Mouse (Mus musculus): ENCODE results near the gene Pamr1.
A peak's percentile ranks its signal among the peaks of the same experiment; 100 is the strongest.

Gene Pamr1

DNA sequence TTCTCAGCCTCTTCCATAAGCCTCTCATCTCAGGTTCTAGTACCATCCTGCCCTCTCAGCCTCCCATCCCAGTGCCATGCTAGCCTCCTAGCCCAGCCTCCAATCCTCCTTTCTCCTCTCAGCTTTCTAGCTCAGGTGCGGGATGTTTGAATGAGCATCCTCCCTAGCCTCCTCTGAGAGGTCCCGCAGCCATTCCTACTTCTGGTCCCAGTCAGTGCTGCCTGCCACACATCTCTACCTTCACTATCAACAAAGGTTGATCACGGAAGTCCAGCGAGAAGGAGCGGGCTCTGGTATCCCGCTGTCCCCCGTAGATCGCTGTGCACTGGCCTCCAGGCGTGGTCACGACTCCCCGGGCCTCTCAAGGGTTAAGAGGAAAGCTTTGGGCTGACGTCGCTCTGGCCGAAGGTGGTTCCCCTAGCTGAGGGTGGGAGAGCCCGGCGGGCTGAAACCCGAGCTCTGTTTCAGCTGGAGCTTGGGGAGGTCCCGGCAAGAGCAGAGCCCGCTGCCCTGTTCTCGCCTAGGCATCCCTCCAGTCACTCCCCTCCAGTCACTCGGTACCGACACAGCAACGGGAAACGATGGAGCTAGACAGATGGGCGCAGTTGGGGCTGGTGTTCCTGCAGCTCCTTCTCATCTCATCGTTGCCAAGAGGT lies at the start of gene Pamr1:
Gene Pamr1, plus strand, starts transcription at position 402 of the 656 bp plus-strand sequence.
- DNase-seq (ENCODE audit: low read depth, low spot score): no peak

DNA sequence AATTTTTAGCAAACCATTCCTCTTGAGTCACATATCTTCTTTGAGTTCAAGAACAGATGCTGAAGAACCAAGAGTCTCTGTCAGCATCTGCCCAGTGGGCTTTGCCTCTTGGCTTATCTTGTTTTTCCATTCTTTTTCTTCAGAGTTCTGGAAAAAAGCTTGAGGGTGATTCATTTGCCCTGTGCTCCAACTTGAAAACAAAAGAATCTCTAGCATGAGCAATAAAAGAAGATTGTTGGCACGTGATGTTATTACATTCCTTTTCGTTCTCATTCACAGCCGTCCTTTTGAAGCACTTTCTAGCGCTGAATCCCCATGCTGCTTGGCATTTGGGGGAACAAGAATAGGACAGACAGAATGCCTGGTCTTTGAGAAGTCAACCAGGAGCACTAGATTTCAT lies 42.2 kb upstream of the Pamr1 start:
- DNase-seq (ENCODE audit: low read depth, low spot score): no peak

DNA sequence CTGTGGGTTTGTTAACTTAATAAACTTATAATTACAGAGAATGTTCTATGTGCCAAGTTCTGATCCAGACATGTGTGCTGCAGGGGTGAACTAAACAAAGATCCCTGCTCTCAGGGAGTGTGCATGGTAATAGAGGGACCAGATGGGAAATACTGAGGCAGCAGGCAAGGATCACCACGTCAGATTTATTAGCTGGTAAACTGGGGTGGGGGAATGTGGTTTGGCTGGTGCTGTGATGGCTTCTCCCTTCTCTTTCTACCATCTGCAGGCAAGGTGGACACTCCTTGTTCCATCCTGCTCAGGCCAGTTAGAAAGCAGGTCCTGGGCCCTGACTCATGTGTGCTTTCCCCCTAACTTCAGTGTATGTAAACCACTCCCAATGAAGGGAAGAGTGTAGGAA lies 41.7 kb upstream of the Pamr1 start:
- DNase-seq (ENCODE audit: low read depth, low spot score): no peak

- DNase-seq (ENCODE audit: low read depth, low spot score): no peak
Measured at GRCm38 (mm10) chr2:102519956-102520355, 29.9 kb upstream of the Pamr1 start.

GRCm38 (mm10) chr2:102527563-102527962 lies 22.2 kb upstream of the Pamr1 start:
- DNase-seq (ENCODE audit: low read depth, low spot score): no peak

- no peak for DNase-seq (ENCODE audit: low read depth, low spot score)
Measured at GRCm38 (mm10) chr2:102533437-102533836, 16.4 kb upstream of the Pamr1 start.

DNA sequence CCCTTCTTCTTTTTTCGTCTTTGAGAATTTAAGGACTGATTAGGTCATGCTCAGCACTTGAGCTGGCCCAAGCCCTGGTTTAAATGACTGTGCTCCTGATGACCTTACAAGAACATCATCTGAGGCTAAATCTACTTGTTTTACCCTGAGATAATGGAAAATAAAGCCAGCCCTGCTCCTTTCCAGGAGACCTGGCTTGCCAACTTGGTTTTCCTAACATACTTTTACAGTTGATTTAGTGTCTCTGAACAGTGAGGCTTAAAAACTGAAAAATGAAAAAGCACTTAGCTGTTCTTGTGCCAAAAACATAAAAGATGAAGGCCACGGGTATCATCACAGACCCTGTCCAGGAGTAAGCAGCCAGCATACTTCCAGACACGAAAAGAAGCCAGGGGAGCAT lies 13.0 kb upstream of the Pamr1 start:
- DNase-seq (ENCODE audit: low read depth, low spot score): no peak

- no peak for DNase-seq (ENCODE audit: low read depth, low spot score)
Measured at GRCm38 (mm10) chr2:102540438-102541230, 9.2 kb upstream of the Pamr1 start.

DNA sequence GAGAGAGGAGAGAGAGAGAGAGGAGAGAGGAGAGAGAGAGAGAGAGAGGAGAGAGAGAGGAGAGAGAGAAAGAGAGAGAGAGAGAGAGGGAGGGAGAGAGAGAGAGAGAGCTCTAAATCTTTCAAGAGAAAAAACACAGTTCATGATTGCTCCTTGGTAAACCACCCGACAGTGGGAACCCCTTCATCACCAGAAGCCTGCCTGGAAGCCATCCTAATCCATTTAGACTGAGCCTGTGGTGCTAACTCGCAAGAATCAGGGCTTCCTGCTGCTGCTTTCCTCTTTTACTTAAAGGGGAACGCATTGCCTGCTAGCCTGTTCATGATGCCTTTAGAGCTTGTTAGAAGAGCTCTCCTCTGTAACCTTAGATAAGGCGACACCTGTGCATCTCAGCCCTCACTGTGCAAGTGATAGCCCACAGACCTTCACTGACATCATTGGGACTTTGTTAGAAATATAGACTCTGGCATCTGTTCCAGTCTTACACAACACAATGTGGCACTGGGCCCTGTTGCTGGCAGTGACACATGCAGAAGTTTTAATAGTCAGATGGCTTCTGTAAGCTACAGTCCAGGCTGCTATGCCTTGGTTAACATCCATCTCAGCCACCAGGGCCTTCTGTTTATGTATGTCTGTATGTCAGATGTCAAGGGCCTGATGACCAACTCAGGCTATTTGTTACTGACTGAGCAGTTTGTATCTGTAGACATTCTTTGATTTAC lies 8.2 kb upstream of the Pamr1 start:
- DNase-seq (ENCODE audit: low read depth, low spot score): no peak

- DNase-seq (ENCODE audit: low read depth, low spot score): no peak
Measured at GRCm38 (mm10) chr2:102543961-102544719, 5.7 kb upstream of the Pamr1 start.

- no peak for DNase-seq (ENCODE audit: low read depth, low spot score)
Measured at GRCm38 (mm10) chr2:102550910-102551582, 1.2 kb downstream of the Pamr1 start.

- DNase-seq (ENCODE audit: low read depth, low spot score): no peak
Measured at GRCm38 (mm10) chr2:102551594-102551993, 1.8 kb downstream of the Pamr1 start.

DNA sequence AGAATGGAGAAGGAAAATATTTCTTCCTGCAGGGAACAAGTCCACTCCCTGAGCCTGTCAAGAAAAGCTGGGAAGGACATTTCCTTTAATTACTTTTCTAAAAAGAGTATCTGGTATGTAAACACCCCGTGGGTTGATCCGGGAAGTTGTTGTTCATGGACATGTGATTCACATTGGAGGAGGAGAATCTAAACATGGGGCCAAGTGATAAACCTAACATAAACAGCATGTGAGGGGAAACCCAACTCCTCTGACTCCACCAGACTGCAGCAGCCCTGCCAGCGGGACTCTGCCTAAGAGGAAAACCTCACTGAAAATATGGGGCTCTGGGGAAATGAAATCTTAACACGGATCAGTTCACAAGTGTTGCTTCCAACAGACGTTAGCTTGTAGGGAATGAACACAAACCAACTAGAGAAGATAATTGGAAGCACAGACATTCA lies 2.3 kb downstream of the Pamr1 start:
- no peak for DNase-seq (ENCODE audit: low read depth, low spot score)

GRCm38 (mm10) chr2:102557085-102557484 lies 7.3 kb downstream of the Pamr1 start:
- DNase-seq (ENCODE audit: low read depth, low spot score): no peak

DNA sequence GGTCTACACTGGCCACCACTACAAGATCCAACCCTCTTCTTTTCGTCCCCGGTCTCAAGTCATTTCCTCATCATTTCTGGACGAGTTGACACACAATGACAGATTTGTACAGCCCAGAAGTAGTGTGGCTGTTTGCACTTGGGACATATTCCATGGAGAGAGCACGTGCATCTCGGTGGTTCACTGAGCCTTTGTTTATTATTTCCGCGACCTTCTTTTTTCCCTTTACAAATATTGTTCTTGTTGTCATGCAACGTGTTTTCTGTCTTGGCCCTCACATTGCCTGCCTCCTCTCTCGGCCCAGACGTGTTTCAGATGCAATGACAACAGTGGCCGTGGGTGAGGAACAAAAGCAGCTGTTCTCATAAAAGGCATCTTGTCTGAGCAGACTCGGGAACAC lies 9.2 kb downstream of the Pamr1 start:
- DNase-seq (ENCODE audit: low read depth, low spot score): no peak

- no peak for DNase-seq (ENCODE audit: low read depth, low spot score)
Measured at GRCm38 (mm10) chr2:102563848-102564247, 14.0 kb downstream of the Pamr1 start.

DNA sequence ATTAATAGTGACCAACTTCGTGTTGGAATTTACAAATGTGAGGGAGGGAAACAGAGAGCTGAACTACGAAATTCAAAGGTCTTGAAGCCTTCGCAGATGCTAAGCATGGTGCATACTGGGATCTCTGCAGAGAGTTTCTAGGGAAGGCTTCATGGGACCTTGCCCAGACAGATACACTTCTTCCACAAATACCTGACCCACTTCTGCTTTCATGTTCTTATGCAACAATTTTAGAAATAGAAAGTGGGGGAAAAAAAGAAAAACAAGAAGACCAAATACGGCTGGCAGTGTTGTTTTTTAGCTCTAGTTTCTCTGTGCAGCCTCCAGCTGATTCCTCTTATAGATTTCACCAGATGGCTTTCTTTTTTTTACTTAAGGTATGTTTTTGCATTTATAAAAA lies 29.4 kb downstream of the Pamr1 start:
- DNase-seq (ENCODE audit: low read depth, low spot score): no peak

GRCm38 (mm10) chr2:102589977-102590376 lies 40.2 kb downstream of the Pamr1 start:
- peak; percentile 26 for DNase-seq (ENCODE audit: low read depth, low spot score)

DNA sequence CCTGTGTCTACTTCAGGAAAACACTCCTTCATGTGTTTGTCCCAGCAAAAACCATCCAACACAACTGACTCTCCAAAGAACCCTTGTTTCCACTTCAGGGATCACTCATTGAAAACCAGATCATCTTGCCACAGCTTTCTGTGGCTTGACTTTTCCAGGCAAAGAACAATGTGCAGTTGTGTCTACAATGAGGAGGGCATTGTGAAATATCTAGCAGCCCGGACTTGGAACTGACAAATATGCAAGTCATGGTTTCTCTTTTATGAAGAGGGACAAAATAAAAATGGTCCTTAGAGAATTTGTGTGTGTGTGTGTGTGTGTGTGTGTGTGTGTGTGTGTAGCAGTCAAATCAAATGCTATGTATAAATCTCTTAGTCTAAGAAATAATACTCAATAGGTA lies 44.7 kb downstream of the Pamr1 start:
- no peak for DNase-seq (ENCODE audit: low read depth, low spot score)

DNA sequence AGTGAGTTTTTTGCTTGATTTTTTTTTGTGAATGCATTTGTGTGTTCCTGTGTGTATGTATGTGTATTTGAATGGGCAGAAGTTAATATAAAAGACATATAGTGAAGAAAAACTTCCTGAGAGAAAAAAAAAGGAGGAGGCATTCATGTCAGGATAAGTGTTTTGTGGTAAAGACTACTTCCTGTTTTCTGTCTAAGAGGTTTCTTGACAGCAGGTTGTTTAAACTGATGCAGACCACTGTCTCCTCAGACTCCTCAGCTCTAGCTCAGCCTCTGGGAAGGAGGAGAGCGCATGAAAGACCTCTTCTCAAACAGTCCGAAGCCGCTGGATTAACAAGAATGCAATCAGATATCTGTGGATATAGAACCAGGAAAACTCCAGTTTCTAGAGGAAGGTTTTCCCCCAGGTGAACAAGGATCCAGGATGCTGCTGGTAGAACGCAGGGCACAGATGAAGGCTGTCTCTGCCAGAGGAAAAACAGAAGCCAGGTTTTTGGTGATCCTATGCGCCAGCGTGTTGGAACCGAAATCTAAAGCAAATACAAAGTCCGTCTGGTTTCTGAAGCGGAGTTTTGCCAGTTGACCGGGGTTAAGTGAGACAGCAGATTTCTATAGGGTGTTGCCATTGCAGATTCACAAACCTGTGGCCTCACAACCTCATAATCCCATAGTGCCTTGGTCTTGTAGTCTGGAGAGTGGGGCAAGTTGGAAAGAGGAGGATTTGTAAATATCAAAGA lies 45.8 kb downstream of the Pamr1 start:
- no peak for DNase-seq (ENCODE audit: low read depth, low spot score)
